Mouse (Mus musculus): Measurements from ENCODE around the gene Fam98b.

Fam98b gene

GRCm38 (mm10) chr2:117249255-117250000 lies at the start of gene Fam98b:
TSS of gene Fam98b (plus strand) at chr2:117249739.
- in situ Hi-C loops (cut with MboI, MseI): no loop called here

- in situ Hi-C loops (cut with MboI, MseI): no loop called here
These were observed 48.6 kb upstream of the Fam98b start for GRCm38 (mm10) chr2:117200869-117201338.

- in situ Hi-C loops (cut with MboI, MseI): no loop called here
These were observed 46.2 kb upstream of the Fam98b start for GRCm38 (mm10) chr2:117203350-117203749.

- in situ Hi-C loops (cut with MboI, MseI): no loop called here
These were observed 45.0 kb upstream of the Fam98b start for GRCm38 (mm10) chr2:117204534-117204933.

GRCm38 (mm10) chr2:117205066-117205465 lies 44.5 kb upstream of the Fam98b start:
- in situ Hi-C loops (cut with MboI, MseI): no loop called here

GRCm38 (mm10) chr2:117210416-117211085 lies 39.0 kb upstream of the Fam98b start:
- in situ Hi-C loops (cut with MboI, MseI): no loop called here

GRCm38 (mm10) chr2:117216152-117216551 lies 33.4 kb upstream of the Fam98b start:
- in situ Hi-C loops (cut with MboI, MseI): no loop called here

- in situ Hi-C loops (cut with MboI, MseI): no loop called here
These were observed 31.8 kb upstream of the Fam98b start for GRCm38 (mm10) chr2:117217695-117218216.

- in situ Hi-C loops (cut with MboI, MseI): no loop called here
These were observed 30.0 kb upstream of the Fam98b start for GRCm38 (mm10) chr2:117219536-117219935.

- in situ Hi-C loops (cut with MboI, MseI): no loop called here
These were observed 26.9 kb upstream of the Fam98b start for GRCm38 (mm10) chr2:117222651-117223050.

GRCm38 (mm10) chr2:117228601-117229125 lies 20.9 kb upstream of the Fam98b start:
- in situ Hi-C loops (cut with MboI, MseI): loop anchor here (5.0 kb wide), 1 partner anchor 51 kb away; no protein-coding TSS in a partner anchor

GRCm38 (mm10) chr2:117230261-117230660 lies 19.3 kb upstream of the Fam98b start:
- in situ Hi-C loops (cut with MboI, MseI): loop anchor here (5.0 kb wide), 1 partner anchor 338 kb away; no protein-coding TSS in a partner anchor

GRCm38 (mm10) chr2:117231257-117231656 lies 18.3 kb upstream of the Fam98b start:
- in situ Hi-C loops (cut with MboI, MseI): loop anchor here (5.0 kb wide), 1 partner anchor 339 kb away; no protein-coding TSS in a partner anchor

- in situ Hi-C loops (cut with MboI, MseI): no loop called here
These were observed 7.6 kb upstream of the Fam98b start for GRCm38 (mm10) chr2:117241953-117242352.

GRCm38 (mm10) chr2:117250001-117250510 lies 517 bp downstream of the Fam98b start:
- in situ Hi-C loops (cut with MboI, MseI): no loop called here

- in situ Hi-C loops (cut with MboI, MseI): no loop called here
These were observed 5.9 kb downstream of the Fam98b start for GRCm38 (mm10) chr2:117255415-117255814.

GRCm38 (mm10) chr2:117257617-117258016 lies 8.1 kb downstream of the Fam98b start:
- in situ Hi-C loops (cut with MboI, MseI): no loop called here

- in situ Hi-C loops (cut with MboI, MseI): loop anchor here (10.0 kb wide), 1 partner anchor 183 kb away; no protein-coding TSS in a partner anchor
These were observed 12.6 kb downstream of the Fam98b start for GRCm38 (mm10) chr2:117262184-117262583.

- in situ Hi-C loops (cut with MboI, MseI): loop anchor here (10.0 kb wide), 1 partner anchor 181 kb away; no protein-coding TSS in a partner anchor
These were observed 14.4 kb downstream of the Fam98b start for GRCm38 (mm10) chr2:117263786-117264408.

- in situ Hi-C loops (cut with MboI, MseI): loop anchor here (10.0 kb wide), 1 partner anchor 1547 kb away; no protein-coding TSS in a partner anchor
These were observed 38.8 kb downstream of the Fam98b start for GRCm38 (mm10) chr2:117288291-117288690.
